Mouse (Mus musculus): ENCODE results near the gene Rps27a. TPM values are rescaled to one million over a fixed set of nuclear protein-coding genes. Genes with fewer than 3 reads are reported as not detected.

Rps27a gene
- polyA plus RNA-seq (2012; rRNA removed; ENCODE audit: low replicate concordance) = 9.0 and 11.9 TPM in 2 replicates

DNA sequence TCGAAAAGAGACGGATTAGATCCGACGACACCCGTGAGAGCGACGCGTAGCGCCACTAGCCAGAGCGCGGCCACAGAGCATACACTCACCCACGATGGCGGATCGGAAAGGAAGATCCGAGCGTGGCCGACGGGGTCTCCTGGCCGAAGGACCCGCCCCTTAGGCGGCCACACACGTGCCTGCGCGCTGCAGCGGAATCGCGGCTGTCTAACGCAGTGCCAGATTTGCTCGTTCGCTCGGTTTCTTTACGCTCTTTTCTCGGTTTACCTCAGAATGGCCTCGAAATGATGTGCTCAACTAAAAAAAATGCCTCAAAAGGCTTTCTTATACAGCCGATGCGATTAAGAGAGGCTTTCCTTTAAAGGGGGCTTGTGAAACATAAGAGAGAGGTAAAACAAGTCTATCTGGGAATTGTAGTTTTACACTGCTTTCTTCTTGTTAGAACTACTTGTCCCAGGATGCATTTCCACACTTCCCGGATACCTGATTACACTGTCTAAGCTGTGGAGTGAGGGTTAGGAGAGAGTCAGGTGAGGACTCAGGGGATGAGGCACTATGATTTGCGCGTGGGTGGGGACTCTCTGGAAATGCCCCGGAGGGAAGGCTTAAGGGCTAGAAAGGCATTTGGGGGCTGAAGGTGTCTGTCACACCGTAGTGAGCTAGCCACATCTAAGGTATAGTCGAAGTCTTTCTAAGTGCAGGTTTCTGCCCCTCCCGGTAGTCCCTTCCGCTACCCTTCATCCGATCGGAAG is at the start of gene Rps27a, which contains the start of gene Clhc1:
Rps27a (minus strand) TSS at position 358 of the 752 bp plus-strand sequence.
Clhc1 (plus strand) TSS at position 199 of the 752 bp plus-strand sequence.

DNA sequence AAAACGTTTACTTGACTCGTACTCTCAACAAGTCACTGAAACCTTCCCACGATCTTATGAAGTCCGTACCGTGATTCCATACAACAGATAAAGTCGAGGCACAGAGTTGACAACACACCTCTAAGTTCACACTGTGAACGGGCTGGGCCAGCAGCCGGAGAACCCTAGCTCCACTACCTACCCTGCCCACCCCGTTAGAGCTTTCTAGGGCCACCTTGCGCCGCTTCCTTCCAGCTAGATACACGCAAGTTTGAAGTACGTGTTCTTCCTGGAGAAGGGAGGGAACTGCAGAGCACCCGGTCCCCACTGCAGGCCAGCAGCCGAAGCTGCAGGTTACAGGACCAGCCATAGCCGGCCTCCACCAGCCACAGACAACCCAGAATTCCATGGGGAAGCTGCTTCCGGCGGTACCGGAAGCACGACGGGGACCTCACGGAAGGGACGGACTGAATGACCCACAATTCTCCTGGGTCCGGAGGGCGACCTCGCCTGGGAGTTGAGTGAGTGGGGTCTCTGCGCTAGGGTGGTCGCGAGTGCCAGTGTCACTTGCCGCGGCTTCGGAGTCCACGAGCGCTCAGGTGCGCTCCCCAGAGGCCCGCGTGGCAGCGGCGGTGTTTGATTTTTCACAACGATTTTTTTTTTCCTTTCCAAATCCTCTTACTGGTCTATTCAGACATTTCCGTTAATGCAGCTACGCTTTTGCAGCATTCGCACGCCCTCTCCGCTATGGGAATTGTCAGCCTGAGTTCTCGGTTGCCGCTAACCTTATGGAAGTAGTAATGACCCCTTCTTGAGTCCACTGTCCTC is 21.7 kb downstream of the Rps27a start, which contains the start of gene Mtif2:
Mtif2 (plus strand) TSS at position 421 of the 807 bp plus-strand sequence.

DNA sequence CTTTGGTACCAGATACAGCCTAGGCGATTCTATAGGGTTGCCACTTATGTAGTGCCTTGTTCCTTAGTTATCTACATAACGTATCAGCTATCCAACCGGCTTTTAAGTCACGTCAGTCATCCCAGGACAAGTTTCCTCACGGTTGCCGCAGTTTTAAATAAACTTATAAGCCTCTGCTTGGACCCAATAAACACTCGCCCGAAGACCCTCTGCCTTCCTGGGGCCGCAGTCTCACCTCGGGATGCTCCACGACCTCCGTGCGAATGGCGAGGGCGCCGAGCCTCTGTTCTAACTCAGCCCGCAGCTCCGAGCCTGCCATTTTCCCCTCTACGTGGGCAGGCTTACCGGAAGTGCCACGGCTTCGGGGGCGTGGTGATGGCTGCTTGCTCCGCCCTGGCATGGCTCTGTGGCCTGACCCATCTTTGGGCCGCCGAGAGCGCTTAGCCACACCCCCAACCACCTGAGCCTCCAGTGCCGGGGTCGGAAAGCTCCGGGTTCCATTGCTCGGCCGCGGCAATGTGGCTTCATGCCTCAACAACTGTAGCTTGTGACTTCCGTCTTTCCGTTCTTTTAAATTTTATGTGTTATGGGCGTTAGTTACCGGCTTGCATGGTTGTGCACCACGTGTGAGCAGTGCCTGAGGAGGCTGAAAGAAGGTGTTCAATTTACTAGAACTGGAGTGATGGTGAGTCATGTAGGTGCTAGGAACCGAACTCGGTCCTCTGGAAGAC is 33.1 kb downstream of the Rps27a start, which contains the start of gene Prorsd1:
Prorsd1 (minus strand) TSS at position 352 of the 731 bp plus-strand sequence.

Other genes starting within 250 kb of the Rps27a start
- gene Ccdc88a, start 174.5 kb downstream of the Rps27a start, polyA plus RNA-seq (2012; rRNA removed; ENCODE audit: low replicate concordance) = 0.19 and 0.40 TPM in 2 replicates
- gene Prorsd1, start 33.1 kb downstream of the Rps27a start, polyA plus RNA-seq (2012; rRNA removed; ENCODE audit: low replicate concordance) = 0.36 and 0.50 TPM in 2 replicates
- gene Mtif2, start 21.7 kb downstream of the Rps27a start, polyA plus RNA-seq (2012; rRNA removed; ENCODE audit: low replicate concordance) = 2.7 and 3.1 TPM in 2 replicates
- gene Clhc1, start 159 bp downstream of the Rps27a start, polyA plus RNA-seq (2012; rRNA removed; ENCODE audit: low replicate concordance) = not detected in 2 replicates
- 37.8 and 38.6 TPM in 2 replicates for gene Rtn4, start 144.8 kb upstream of the Rps27a start, polyA plus RNA-seq (2012; rRNA removed; ENCODE audit: low replicate concordance)

All from duodenum, adult 2 months (tissue).